Mouse (Mus musculus) kidney, embryonic 16.5 days (tissue): ENCODE measurements around the gene Gm30083. TPM values are rescaled to one million over a fixed set of nuclear protein-coding genes. Genes with fewer than 3 reads are reported as not detected.

Experiments used
- ATAC-seq: fragments of 200-750 bp; cut with Nextera tagmentation; 2 replicates; pipeline ENCODE4 v1.8.0; 2017; ENCODE audit warnings: moderate TSS enrichment; ENCODE audit not compliant: low FRiP score, low TSS enrichment
- H3K27ac ChIP-seq: fragments of 300-500 bp; sonication (generic); 2 replicates; pipeline ENCODE4 v1.5.1; 2014; ENCODE audit warnings: low read length
- H3K27me3 ChIP-seq: fragments of 300-500 bp; sonication (generic); 2 replicates; pipeline ENCODE4 v1.6.1; 2014; ENCODE audit warnings: low read length, control low read depth, mixed read lengths; ENCODE audit not compliant: insufficient read depth
- H3K36me3 ChIP-seq: fragments of 300-500 bp; sonication (generic); 2 replicates; pipeline ENCODE4 v1.6.1; 2014; ENCODE audit warnings: low read length, control low read depth, mixed read lengths; ENCODE audit not compliant: insufficient read depth
- H3K4me1 ChIP-seq: fragments of 300-500 bp; sonication (generic); 2 replicates; pipeline ENCODE4 v1.6.1; 2014; ENCODE audit warnings: low read length, control low read depth, mixed read lengths; ENCODE audit not compliant: insufficient read depth
- H3K4me2 ChIP-seq: fragments of 300-500 bp; sonication (generic); replicated peaks from 2 replicates; pipeline ENCODE4 v1.6.1; 2014; ENCODE audit warnings: low read depth, low read length
- H3K4me3 ChIP-seq: fragments of 300-500 bp; sonication (generic); 2 replicates; pipeline ENCODE4 v1.5.1; 2014; ENCODE audit warnings: mild to moderate bottlenecking, low read length
- H3K9ac ChIP-seq: fragments of 300-500 bp; sonication (generic); replicated peaks from 2 replicates; pipeline ENCODE4 v1.6.1; 2014; ENCODE audit warnings: low read length
- H3K9me3 ChIP-seq: fragments of 300-500 bp; sonication (generic); 2 replicates; pipeline ENCODE4 v1.6.1; 2016; ENCODE audit warnings: low read length, control low read depth
- WGBS: fragments of 180-500 bp; shearing (Covaris S2); extraction: QIAGEN DNeasy Blood & Tissue Kit; methylation state at CpG from one replicate; pipeline ENCODE4 v1.1.7; 2014; 5-methylcytosine and 5-hydroxymethylcytosine counted together
- polyA plus RNA-seq: library from polyadenylated mRNA; unstranded; fragments of >200 nt; fragmentation: Nextera tagmentation; extraction: Ambion mirVana; gene quantifications from 2 replicates; pipeline ENCODE4 v1.2.1, GENCODE M21; 2015

The Gm30083 gene
- polyA plus RNA-seq, 1 experiment from 2014 or later: not detected

DNA sequence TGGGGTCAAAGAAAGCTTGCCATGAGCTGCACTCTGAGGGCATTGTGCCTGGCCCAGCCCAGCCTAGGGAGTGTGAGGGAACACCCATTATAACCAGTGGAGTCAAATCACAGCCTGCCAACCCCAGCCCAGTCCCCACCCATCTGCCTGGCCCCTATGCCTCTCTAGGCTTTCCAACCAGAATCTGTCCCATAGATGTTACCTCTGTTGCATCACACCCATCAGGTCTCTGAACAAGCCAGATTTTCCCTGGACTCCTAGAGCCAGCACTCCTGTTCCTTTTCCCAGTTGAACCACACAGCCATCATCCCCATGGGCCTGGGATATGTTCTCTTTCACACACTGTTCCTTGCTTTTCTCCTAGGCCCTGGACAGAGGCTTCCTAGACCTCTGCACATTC lies 13.5 kb downstream of the Gm30083 start:
- no peaks in the 10 kb centered on the region for H3K36me3 ChIP-seq
- no peak for ATAC-seq

DNA sequence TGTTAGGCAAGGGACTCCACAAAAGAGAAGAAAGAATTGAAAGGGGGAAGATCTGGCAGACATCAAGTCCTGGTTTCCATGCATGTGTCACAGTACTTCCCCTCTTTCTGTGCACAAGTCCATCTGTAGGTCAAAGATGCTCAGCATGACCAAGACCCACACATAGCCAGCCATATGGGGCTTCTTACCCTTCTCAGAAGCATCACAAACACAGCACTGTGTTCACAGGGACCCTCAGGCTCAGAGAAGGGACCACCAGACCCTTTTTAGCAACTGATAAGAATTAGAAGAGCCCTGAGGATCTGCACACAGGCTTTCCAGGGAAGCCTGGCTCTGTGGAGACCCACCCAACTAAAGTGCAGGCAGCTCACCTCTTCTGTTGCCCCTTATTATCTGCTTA lies 14.9 kb downstream of the Gm30083 start:
- H3K9me3 ChIP-seq: no peaks in the 10 kb centered on the region
- H3K4me3 ChIP-seq: no peak overlapping the region
- ATAC-seq: no peak
- no peak overlapping the region for H3K27ac ChIP-seq
- H3K4me2 ChIP-seq: no peak overlapping the region
- no peak overlapping the region for H3K9ac ChIP-seq
- no peaks in the 10 kb centered on the region for H3K4me1 ChIP-seq
- H3K27me3 ChIP-seq: no peaks in the 10 kb centered on the region
- no peaks in the 10 kb centered on the region for H3K36me3 ChIP-seq

More for the DNA sequence above, 13.5 kb downstream of the Gm30083 start:
- no peaks in the 10 kb centered on the region for H3K9me3 ChIP-seq
- H3K4me3 ChIP-seq: no peak overlapping the region
- H3K4me2 ChIP-seq: no peak overlapping the region
- no peaks in the 10 kb centered on the region for H3K27me3 ChIP-seq
- H3K27ac ChIP-seq: no peak overlapping the region
- H3K9ac ChIP-seq: no peak overlapping the region
- H3K4me1 ChIP-seq: no peaks in the 10 kb centered on the region

DNA sequence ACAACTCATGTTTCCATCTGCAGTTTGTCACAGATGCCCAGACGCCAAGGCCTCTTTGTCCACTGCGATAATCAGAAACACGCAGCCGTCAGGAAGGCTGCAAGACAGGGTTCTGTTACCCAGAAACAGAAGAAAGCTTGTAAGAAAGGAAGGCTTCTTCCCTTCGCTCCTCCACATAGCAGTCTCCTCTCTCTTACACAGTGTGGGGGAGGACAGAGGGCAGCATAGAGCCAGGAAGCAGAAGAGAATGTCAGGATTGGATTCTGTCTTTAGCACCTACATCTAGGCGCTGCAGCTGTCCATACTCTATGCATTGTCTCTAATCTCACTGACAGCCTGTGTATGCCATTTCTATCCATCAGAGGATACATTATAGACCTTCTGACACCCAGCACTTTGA lies 17.6 kb downstream of the Gm30083 start:
- Histone ChIP-seq H3K4me3 (no peak overlapping the region), H3K4me1 (no peaks in the 10 kb centered on the region), H3K27me3 (no peaks in the 10 kb centered on the region), H3K9ac (no peak overlapping the region), H3K36me3 (no peaks in the 10 kb centered on the region), H3K27ac (no peak overlapping the region), H3K4me2 (no peak overlapping the region), H3K9me3 (no peaks in the 10 kb centered on the region)
- ATAC-seq: no peak
- WGBS: 38% methylated on average over 6 of the region's 6 CpGs

DNA sequence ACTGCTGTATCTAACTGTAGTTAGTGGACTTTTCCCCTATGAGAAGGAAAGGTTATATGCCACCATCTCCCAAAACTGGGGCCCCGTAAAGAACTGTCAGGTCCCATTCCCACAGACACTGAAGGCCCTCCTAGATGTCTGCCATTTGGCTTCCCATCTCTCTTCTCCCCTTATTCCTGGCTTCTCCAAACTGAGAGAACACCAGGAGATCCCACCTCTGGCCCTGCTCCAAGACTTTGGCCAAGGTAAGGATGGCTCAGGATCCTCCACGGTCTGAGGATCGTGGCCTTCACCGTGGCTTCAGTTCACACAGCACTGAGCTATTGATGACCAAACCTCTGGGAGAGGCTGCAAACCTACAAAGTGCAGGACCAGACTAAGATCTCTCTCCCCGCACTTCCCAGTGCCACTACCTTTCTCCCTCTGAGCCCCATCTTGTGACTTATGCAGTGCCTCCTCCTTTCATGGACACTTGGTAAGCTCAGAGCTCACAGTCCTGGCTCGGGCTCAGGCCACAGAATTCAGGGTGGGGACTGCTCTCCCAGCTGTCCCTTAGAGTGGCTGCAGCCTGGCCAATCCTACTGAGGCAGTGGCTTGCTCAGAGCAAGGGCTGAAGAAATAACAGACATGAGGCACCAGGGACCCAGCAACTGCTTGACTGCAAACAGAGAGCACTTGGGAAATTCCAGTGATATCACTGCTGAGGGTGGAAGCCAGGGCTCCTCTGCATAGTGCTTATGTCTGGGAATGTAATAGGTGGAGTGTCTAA lies 21.3 kb downstream of the Gm30083 start:
- Histone ChIP-seq H3K4me3 (no peak overlapping the region), H3K4me1 (no peaks in the 10 kb centered on the region), H3K4me2 (no peak overlapping the region), H3K27me3 (no peaks in the 10 kb centered on the region), H3K9ac (no peak overlapping the region), H3K9me3 (no peaks in the 10 kb centered on the region), H3K36me3 (no peaks in the 10 kb centered on the region), H3K27ac (no peak overlapping the region)
- WGBS: 85% methylated on average over 6 of the region's 6 CpGs
- ATAC-seq: no peak

DNA sequence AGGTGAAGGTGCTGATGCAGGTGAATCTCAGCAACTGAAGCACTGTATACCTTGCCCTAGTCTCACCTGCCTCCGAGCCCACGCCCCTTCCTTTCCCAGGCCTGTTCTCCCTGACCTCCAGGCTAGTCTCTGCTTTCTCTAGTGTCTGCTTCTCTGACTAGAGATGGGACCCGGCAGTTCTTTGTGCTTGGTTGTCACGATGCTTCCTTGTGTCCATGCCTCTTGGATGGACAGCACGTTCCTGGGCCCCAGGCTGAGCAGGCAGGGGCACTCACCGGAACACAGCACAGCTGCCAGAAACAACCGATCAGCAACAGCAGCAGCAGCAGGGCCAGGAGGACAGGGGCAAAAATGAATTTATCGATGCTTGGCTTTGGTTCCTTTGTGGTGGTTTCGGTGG lies 21.9 kb downstream of the Gm30083 start:
- H3K9ac ChIP-seq: no peak overlapping the region
- WGBS: 90% methylated on average over 9 of the region's 9 CpGs
- no peak for ATAC-seq

DNA sequence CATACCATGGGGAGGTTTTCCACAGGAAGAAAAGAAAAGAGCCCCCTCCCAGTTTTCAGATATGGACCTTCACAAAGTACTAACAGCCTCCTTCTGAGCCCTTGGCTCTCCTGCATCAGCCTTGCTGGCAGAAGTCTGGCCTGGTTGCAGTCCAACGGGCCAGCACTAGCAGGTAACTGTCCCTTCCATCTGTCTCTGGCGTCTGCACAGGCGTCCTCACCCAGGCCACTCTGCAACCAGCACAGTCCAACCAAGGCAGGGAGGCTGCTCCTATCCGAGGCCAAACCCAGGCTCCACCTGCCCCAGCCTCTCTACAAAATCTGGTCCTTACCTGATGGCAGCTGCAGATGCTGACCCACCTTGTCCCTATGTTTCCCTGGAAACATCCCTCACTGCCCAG lies 23.0 kb downstream of the Gm30083 start:
- WGBS: 70% methylated on average over 4 of the region's 4 CpGs
- no peaks in the 10 kb centered on the region for H3K4me1 ChIP-seq
- no peak overlapping the region for H3K9ac ChIP-seq
- H3K27ac ChIP-seq: no peak overlapping the region
- no peaks in the 10 kb centered on the region for H3K36me3 ChIP-seq
- no peak for ATAC-seq
- no peaks in the 10 kb centered on the region for H3K27me3 ChIP-seq
- H3K9me3 ChIP-seq: no peaks in the 10 kb centered on the region
- no peak overlapping the region for H3K4me3 ChIP-seq
- H3K4me2 ChIP-seq: no peak overlapping the region

More for the DNA sequence above, 21.9 kb downstream of the Gm30083 start:
- Histone ChIP-seq H3K4me3 (no peak overlapping the region), H3K9me3 (no peaks in the 10 kb centered on the region), H3K27me3 (no peaks in the 10 kb centered on the region), H3K4me1 (no peaks in the 10 kb centered on the region), H3K27ac (no peak overlapping the region), H3K36me3 (no peaks in the 10 kb centered on the region), H3K4me2 (no peak overlapping the region)

DNA sequence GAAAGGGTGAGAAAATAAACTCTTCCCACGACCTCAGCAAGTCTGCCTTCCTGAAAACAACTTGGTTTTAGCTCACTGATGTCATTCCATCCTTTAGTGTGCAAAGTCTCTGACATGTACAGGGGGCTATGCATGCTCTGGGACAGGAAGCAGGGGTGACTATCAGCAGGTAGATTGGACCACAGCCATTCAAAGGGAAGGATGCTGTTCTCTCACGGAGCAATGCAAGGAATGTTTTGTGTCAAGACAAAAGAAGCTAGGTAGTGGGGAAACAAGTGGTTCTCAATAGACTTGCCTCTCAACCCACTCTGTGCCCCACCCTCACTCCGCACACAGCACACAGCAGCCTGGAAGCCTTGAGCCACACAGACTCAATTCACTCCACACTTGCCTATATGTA lies 25.8 kb downstream of the Gm30083 start:
- Histone ChIP-seq H3K4me3 (no peak overlapping the region), H3K27ac (no peak overlapping the region), H3K9ac (no peak overlapping the region), H3K4me1 (no peaks in the 10 kb centered on the region), H3K27me3 (no peaks in the 10 kb centered on the region), H3K9me3 (no peaks in the 10 kb centered on the region), H3K4me2 (no peak overlapping the region), H3K36me3 (no peaks in the 10 kb centered on the region)
- 55% methylated on average over 3 of the region's 3 CpGs for WGBS
- ATAC-seq: no peak

DNA sequence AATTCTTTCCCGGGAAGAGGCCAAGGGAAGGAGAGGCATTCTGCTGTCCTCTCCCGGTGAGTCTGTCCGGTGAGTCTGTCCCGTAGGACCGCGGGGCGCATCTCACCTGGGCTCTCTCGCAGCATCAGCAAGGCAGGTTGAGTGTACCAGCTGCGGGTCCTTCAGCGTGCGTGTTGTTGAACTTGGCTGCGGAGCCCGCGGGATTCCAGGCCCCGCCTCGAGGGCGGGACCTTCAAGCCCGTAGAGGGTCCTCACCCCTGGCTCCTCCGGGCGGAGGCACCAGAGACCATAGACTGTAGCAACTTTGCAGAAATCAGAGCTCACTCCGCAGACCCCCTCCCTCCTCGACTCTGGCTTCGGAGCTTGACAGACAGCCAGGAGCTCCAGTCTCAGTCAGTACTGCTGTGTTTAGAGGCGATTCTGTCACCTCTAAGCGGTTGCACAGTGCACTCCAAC lies 36.4 kb downstream of the Gm30083 start, which contains the start of gene Zfp488:
Zfp488 (minus strand) TSS at position 161 of the 456 bp plus-strand sequence.
- H3K4me1 ChIP-seq: no peaks in the 10 kb centered on the region
- peak within 1 kb of the TSS; percentile 28 for H3K9ac ChIP-seq
- 2% methylated on average over 25 of the region's 25 CpGs for WGBS
- ATAC-seq: peak; percentile 67; the same call in 1 of the 2 replicates
- peak within 1 kb of the TSS; percentile 47 for H3K4me3 ChIP-seq
- H3K9me3 ChIP-seq: no peaks in the 10 kb centered on the region
- H3K4me2 ChIP-seq: peak within 1 kb of the TSS; percentile 65
- no peak within 1 kb of the TSS for H3K27ac ChIP-seq
- H3K27me3 ChIP-seq: peaks cover 8% of the 10 kb centered on the region; the same call in 1 of the 2 replicates
- H3K36me3 ChIP-seq: no peaks in the 10 kb centered on the region

DNA sequence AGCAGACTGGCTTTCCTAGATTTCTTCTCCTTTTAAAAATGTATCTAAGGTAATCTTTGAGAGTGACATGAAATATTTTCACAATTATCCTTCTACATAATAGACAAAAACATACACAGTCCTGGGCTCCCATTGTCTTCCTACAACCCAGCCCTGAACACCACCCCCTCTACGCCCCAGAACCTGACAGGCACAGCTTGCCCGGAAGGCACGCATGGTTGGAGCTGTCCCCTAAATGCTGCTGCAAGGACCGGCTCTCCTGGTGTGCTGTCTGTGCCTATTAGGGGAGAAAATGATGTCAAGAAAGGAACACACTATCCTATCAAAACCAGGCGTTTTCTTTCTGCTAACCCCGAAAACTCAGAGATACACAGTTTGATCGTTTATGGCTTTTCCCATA lies 37.2 kb downstream of the Gm30083 start:
- Histone ChIP-seq H3K9me3 (no peaks in the 10 kb centered on the region), H3K9ac (no peak overlapping the region), H3K36me3 (no peaks in the 10 kb centered on the region), H3K27ac (no peak overlapping the region), H3K4me1 (no peaks in the 10 kb centered on the region), H3K27me3 (peaks cover 8% of the 10 kb centered on the region; the same call in 1 of the 2 replicates), H3K4me2 (no peak overlapping the region), H3K4me3 (no peak overlapping the region)
- no peak for ATAC-seq
- WGBS: 41% methylated on average over 7 of the region's 7 CpGs

DNA sequence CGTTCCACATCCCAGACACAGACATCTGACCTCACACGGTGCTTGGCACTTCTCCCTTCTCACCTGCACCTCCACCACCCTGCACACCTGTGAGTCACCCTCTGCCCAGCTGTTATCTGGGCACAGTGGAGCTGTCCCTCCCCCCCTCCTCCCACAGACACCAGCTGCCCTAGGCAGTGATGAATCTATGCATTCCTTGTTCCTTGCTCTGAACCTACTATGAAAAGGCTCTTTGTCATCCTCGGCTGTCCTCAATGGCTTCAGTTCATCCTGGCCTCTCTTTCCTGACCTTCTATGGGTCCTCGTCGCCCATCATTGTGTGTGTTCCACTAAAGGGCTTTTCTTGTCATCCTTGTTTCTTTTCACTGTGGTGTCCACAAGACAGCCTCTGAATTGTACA lies 40.2 kb downstream of the Gm30083 start:
- no peak overlapping the region for H3K27ac ChIP-seq
- H3K4me2 ChIP-seq: no peak overlapping the region
- 75% methylated on average over 5 of the region's 5 CpGs for WGBS
- no peaks in the 10 kb centered on the region for H3K9me3 ChIP-seq
- no peak overlapping the region for H3K4me3 ChIP-seq
- ATAC-seq: no peak
- no peaks in the 10 kb centered on the region for H3K4me1 ChIP-seq
- H3K36me3 ChIP-seq: no peaks in the 10 kb centered on the region
- no peak overlapping the region for H3K9ac ChIP-seq
- peaks cover 8% of the 10 kb centered on the region; the same call in 1 of the 2 replicates for H3K27me3 ChIP-seq
